Mouse (Mus musculus) liver, embryonic 12.5 days (tissue): ENCODE data around the gene Gm17555. TPM values are rescaled to one million over a fixed set of nuclear protein-coding genes. Genes with fewer than 3 reads are reported as not detected.

Experiments
- ATAC-seq: fragments of 200-750 bp; cut with Nextera tagmentation; 2 replicates; pipeline ENCODE4 v1.8.0; 2017; ENCODE audit warnings: moderate number of reproducible peaks, mild to moderate bottlenecking, moderate library complexity
- H3K27ac ChIP-seq: fragments of 300-500 bp; sonication (generic); 2 replicates; pipeline ENCODE4 v1.5.1; 2016; ENCODE audit warnings: mild to moderate bottlenecking
- H3K27me3 ChIP-seq: fragments of 300-500 bp; sonication (generic); replicated peaks from 2 replicates; pipeline ENCODE4 v1.6.1; 2016; ENCODE audit warnings: mild to moderate bottlenecking, moderate library complexity
- H3K36me3 ChIP-seq: fragments of 300-500 bp; sonication (generic); 2 replicates; pipeline ENCODE4 v1.6.1; 2016; ENCODE audit warnings: mild to moderate bottlenecking, moderate library complexity
- H3K4me1 ChIP-seq: fragments of 300-500 bp; sonication (generic); 2 replicates; pipeline ENCODE4 v1.6.1; 2016
- H3K4me2 ChIP-seq: fragments of 300-500 bp; sonication (generic); 2 replicates; pipeline ENCODE4 v1.6.1; 2016; ENCODE audit warnings: mild to moderate bottlenecking, moderate library complexity
- H3K4me3 ChIP-seq: fragments of 300-500 bp; sonication (generic); 2 replicates; pipeline ENCODE4 v1.5.1; 2016; ENCODE audit warnings: mild to moderate bottlenecking, moderate library complexity
- H3K9ac ChIP-seq: fragments of 300-500 bp; sonication (generic); 2 replicates; pipeline ENCODE4 v1.6.1; 2016; ENCODE audit warnings: mild to moderate bottlenecking, moderate library complexity
- H3K9me3 ChIP-seq: fragments of 300-500 bp; sonication (generic); replicated peaks from 2 replicates; pipeline ENCODE4 v1.6.1; 2016; ENCODE audit warnings: mild to moderate bottlenecking, moderate library complexity
- WGBS: fragments of 180-500 bp; shearing (Covaris S2); methylation state at CpG from one replicate; pipeline ENCODE4 v1.1.7; 2016; ENCODE audit not compliant: insufficient replicate concordance; 5-methylcytosine and 5-hydroxymethylcytosine counted together
- polyA plus RNA-seq: library from polyadenylated mRNA; unstranded; fragments of >200 nt; fragmentation: Nextera tagmentation; extraction: Ambion mirVana; gene quantifications from 2 replicates; pipeline ENCODE4 v1.2.1, GENCODE M21; 2016

The Gm17555 gene
- polyA plus RNA-seq, 1 experiment from 2014 or later: not detected

GRCm38 (mm10) chr2:126231731-126232130, 16.8 kb downstream of the Gm17555 start:
- no peak overlapping the region for H3K9ac ChIP-seq
- no peaks in the 10 kb centered on the region for H3K4me1 ChIP-seq
- no peaks in the 10 kb centered on the region for H3K9me3 ChIP-seq
- no peaks in the 10 kb centered on the region for H3K36me3 ChIP-seq
- no peaks in the 10 kb centered on the region for H3K27me3 ChIP-seq
- H3K27ac ChIP-seq: no peak overlapping the region
- no peak for ATAC-seq
- 55% methylated on average over 1 of the region's 1 CpGs for WGBS
- no peak overlapping the region for H3K4me2 ChIP-seq
- no peak overlapping the region for H3K4me3 ChIP-seq

- Histone ChIP-seq H3K4me2 (no peak overlapping the region), H3K4me3 (no peak overlapping the region), H3K9ac (no peak overlapping the region), H3K4me1 (no peaks in the 10 kb centered on the region), H3K27ac (no peak overlapping the region), H3K36me3 (no peaks in the 10 kb centered on the region), H3K27me3 (no peaks in the 10 kb centered on the region), H3K9me3 (no peaks in the 10 kb centered on the region)
- no peak for ATAC-seq
- WGBS: 66% methylated on average over 4 of the region's 4 CpGs
These were observed 22.0 kb downstream of the Gm17555 start for GRCm38 (mm10) chr2:126236905-126237304.

DNA sequence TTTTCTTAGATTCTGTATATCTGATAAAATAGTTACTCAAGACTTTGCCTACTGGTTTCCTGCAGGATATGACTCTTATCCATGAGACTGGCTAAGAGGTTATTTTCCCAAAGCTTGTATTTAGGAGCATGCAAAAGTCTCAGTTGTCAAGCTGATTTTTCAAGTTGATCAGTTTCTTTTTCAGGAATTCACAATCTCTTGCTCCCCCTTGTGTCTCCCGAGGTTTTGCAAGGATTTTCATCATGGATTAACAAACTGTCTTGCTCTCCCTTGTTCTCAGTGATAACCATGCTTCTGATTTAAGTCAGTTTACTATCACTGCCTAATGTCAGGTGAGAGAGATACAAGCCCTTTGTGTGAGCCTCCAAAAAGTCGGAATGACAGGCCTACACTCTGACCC, 30.5 kb downstream of the Gm17555 start:
- Histone ChIP-seq H3K36me3 (no peaks in the 10 kb centered on the region), H3K4me3 (no peak overlapping the region), H3K4me2 (no peak overlapping the region), H3K27me3 (no peaks in the 10 kb centered on the region), H3K27ac (no peak overlapping the region), H3K9me3 (no peaks in the 10 kb centered on the region), H3K9ac (no peak overlapping the region), H3K4me1 (no peaks in the 10 kb centered on the region)
- no peak for ATAC-seq
- WGBS: 27% methylated on average over 2 of the region's 2 CpGs

DNA sequence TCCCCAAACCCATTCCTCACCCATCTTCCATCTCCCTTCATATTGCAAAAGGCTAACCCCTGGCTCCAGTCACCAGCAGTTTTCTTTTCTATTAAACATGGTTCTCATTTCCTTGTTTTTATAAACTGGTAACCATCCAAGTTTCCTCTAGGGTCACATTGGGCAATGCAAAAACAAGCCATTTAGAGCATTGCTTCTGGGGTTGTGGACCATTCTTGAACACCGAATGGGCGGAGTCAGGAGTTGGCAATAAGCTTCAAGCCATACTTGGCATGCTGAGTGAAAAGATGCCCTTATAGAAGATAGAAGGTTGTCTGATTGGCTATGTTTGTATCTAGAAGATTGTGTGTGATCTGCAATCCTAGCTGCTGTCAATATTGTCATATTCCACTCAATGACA, 33.6 kb downstream of the Gm17555 start:
- no peak for ATAC-seq
- Histone ChIP-seq H3K9ac (no peak overlapping the region), H3K4me3 (no peak overlapping the region), H3K4me1 (no peaks in the 10 kb centered on the region), H3K27me3 (no peaks in the 10 kb centered on the region), H3K27ac (no peak overlapping the region), H3K9me3 (no peaks in the 10 kb centered on the region), H3K36me3 (no peaks in the 10 kb centered on the region), H3K4me2 (no peak overlapping the region)
- WGBS: 84% methylated on average over 2 of the region's 2 CpGs

GRCm38 (mm10) chr2:126252211-126252610, 37.3 kb downstream of the Gm17555 start:
- no peak overlapping the region for H3K27ac ChIP-seq
- H3K9me3 ChIP-seq: no peaks in the 10 kb centered on the region
- H3K4me3 ChIP-seq: no peak overlapping the region
- H3K27me3 ChIP-seq: no peaks in the 10 kb centered on the region
- no peaks in the 10 kb centered on the region for H3K4me1 ChIP-seq
- H3K4me2 ChIP-seq: no peak overlapping the region
- H3K9ac ChIP-seq: no peak overlapping the region
- ATAC-seq: no peak
- no peaks in the 10 kb centered on the region for H3K36me3 ChIP-seq

Other genes with a start within 250 kb of the Gm17555 start
- not detected in 2 replicates for gene Fgf7, start 180.4 kb upstream of the Gm17555 start, polyA plus RNA-seq
- not detected in 2 replicates for gene Fam227b, start 63.1 kb upstream of the Gm17555 start, polyA plus RNA-seq
- 29.5 and 30.9 TPM in 2 replicates for gene Dtwd1, start 63.0 kb upstream of the Gm17555 start, polyA plus RNA-seq